Mouse (Mus musculus) heart, postnatal 14 days (tissue): ENCODE results near the gene Nme3. TPM values are rescaled to one million over a fixed set of nuclear protein-coding genes. Genes with fewer than 3 reads are reported as not detected.
"Not testable (repeated sequence)": the region's sequence is repeated elsewhere in the genome, so short reads cannot be mapped to it uniquely, and the experiment has no call there.

Source experiments
- DNase-seq, 2 experiments: peaks; one replicate each; pipeline ENCODE4 v3.0.0; 2021 to 2022
- intact Hi-C: fragments of 180-260 bp; cut with DNase I; formaldehyde crosslinking; loops from one replicate; pipeline ENCODE4 v1.15.1; 2025
- total RNA-seq, 2 experiments: library from RNA; stranded (reverse); gene quantifications; 2 replicates each; pipeline ENCODE4 v1.2.3; 2021

Gene Nme3
- total RNA-seq, 2 experiments from 2014 or later: 41.5 to 43.7 TPM

DNA sequence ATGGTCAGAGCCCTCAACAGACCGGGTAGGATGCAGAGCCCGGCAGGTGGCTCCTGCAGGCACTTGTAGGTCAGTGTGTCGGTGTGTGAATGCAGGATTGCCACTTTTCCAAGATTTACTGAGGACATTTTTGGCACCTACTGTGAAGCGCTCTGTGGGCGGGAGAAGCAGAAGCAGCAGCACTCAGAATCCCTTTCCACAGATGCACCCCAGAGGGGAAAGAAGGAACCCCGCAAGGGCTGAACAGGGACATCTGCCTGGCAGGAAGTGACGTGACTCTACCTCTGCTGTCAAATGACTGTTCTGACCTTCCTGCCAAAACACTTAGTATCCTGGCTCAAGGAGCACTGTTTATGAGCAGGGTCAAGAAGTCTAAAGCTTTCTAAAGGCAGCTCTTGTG lies 46.7 kb downstream of the Nme3 start:
- intact Hi-C loops: no loop called here

GRCm38 (mm10) chr17:24943589-24943988 lies 47.3 kb downstream of the Nme3 start:
- DNase-seq, intact Hi-C loops: not testable (repeated sequence)

More for the DNA sequence above, 46.7 kb downstream of the Nme3 start:
- DNase-seq: no peak

Other genes with a start within 250 kb of the Nme3 start
- 100 to 1,000 TPM; 134 TPM for gene Slc9a3r2, start 246.2 kb upstream of the Nme3 start, total RNA-seq
- gene Npw, start 238.0 kb upstream of the Nme3 start, total RNA-seq: not detected
- gene Zfp598, start 226.8 kb upstream of the Nme3 start, total RNA-seq: 10 to 100 TPM; 20.2 to 21.6 TPM
- gene Syngr3, start 206.5 kb upstream of the Nme3 start, total RNA-seq: under 1 TPM in 1 of 2 experiments, not detected in 1; 0.12 TPM
- gene Gfer, start 200.3 kb upstream of the Nme3 start, total RNA-seq: 10 to 100 TPM; 15.9 to 16.2 TPM
- gene Noxo1, start 200.3 kb upstream of the Nme3 start, total RNA-seq: 1 to 10 TPM in 1 of 2 experiments, under 1 TPM in 1; 0.96 to 1.0 TPM
- 10 to 100 TPM; 16.8 to 19.5 TPM for gene Tbl3, start 188.8 kb upstream of the Nme3 start, total RNA-seq
- gene Rnf151, start 178.4 kb upstream of the Nme3 start, total RNA-seq: not detected
- gene Rps2, start 178.4 kb upstream of the Nme3 start, total RNA-seq: 100 to 1,000 TPM; 673 to 751 TPM
- 100 to 1,000 TPM; 939 to 954 TPM for gene Ndufb10, start 172.0 kb upstream of the Nme3 start, total RNA-seq
- gene Rpl3l, start 168.7 kb upstream of the Nme3 start, total RNA-seq: 100 to 1,000 TPM; 186 to 197 TPM
- gene Msrb1, start 159.9 kb upstream of the Nme3 start, total RNA-seq: 100 to 1,000 TPM; 214 TPM
- gene Hs3st6, start 143.5 kb upstream of the Nme3 start, total RNA-seq: under 1 TPM in 1 of 2 experiments, not detected in 1; 0.29 TPM
- not detected for gene Meiob, start 92.2 kb upstream of the Nme3 start, total RNA-seq
- gene Hagh, start 56.4 kb upstream of the Nme3 start, total RNA-seq: 100 to 1,000 TPM; 109 to 122 TPM
- 10 to 100 TPM; 70.8 to 78.1 TPM for gene Fahd1, start 46.1 kb upstream of the Nme3 start, total RNA-seq
- 1 to 10 TPM; 8.3 to 8.4 TPM for gene Igfals, start 30.5 kb upstream of the Nme3 start, total RNA-seq
- 10 to 100 TPM; 19.9 to 21.8 TPM for gene Nubp2, start 10.2 kb upstream of the Nme3 start, total RNA-seq
- gene Spsb3, start 9.9 kb upstream of the Nme3 start, total RNA-seq: 10 to 100 TPM; 32.4 to 39.3 TPM
- gene Eme2, start 1.4 kb upstream of the Nme3 start, total RNA-seq: 10 to 100 TPM; 17.5 to 17.9 TPM
- 100 to 1,000 TPM; 108 to 115 TPM for gene Mrps34, start 1.4 kb upstream of the Nme3 start, total RNA-seq
- gene Mapk8ip3, start 40.5 kb downstream of the Nme3 start, total RNA-seq: 10 to 100 TPM; 66.2 to 70.4 TPM
- gene Jpt2, start 64.2 kb downstream of the Nme3 start, total RNA-seq: 10 to 100 TPM in 1 of 2 experiments, 1 to 10 TPM in 1; 7.5 to 11.1 TPM
- gene Cramp1l, start 119.3 kb downstream of the Nme3 start, total RNA-seq: 10 to 100 TPM; 14.5 to 14.6 TPM
- gene Ift140, start 119.6 kb downstream of the Nme3 start, total RNA-seq: 1 to 10 TPM; 6.3 to 7.3 TPM
- 10 to 100 TPM; 35.5 to 39.1 TPM for gene Tmem204, start 187.1 kb downstream of the Nme3 start, total RNA-seq
- 10 to 100 TPM; 11.2 to 13.3 TPM for gene Telo2, start 219.5 kb downstream of the Nme3 start, total RNA-seq
- gene Ptx4, start 224.3 kb downstream of the Nme3 start, total RNA-seq: 1 to 10 TPM; 4.6 to 7.2 TPM
- 10 to 100 TPM; 27.5 to 28.9 TPM for gene Clcn7, start 236.9 kb downstream of the Nme3 start, total RNA-seq